In genomic region chr2:48493574-48493973, GRCm38 (mm10) we compare ENCODE assay signal across 10 mouse cellular contexts.
"Had no signal": no experiment of that assay in that cellular context is flagged by ENCODE, and none has a peak within 500 bp of the region (broad histone marks: within the 10 kb centered on the region; RNA-seq: fewer than 3 reads in every experiment).

No protein-coding gene starts in this region.

- ATAC-seq: liver, postnatal 0 days had no signal

- H3K4me3 ChIP-seq: intestine, embryonic 15.5 days; limb, embryonic 12.5 days; limb, embryonic 15.5 days had no signal

- H3K27me3 ChIP-seq: intestine, embryonic 15.5 days; limb, embryonic 15.5 days had no signal

- H3K36me3 ChIP-seq: intestine, embryonic 15.5 days; limb, embryonic 12.5 days; limb, embryonic 15.5 days had no signal

- H3K27ac ChIP-seq: intestine, embryonic 15.5 days; limb, embryonic 15.5 days; liver, embryonic 14.5 days had no signal

- H3K9ac ChIP-seq: intestine, embryonic 15.5 days; limb, embryonic 12.5 days; limb, embryonic 15.5 days; liver, embryonic 14.5 days; liver, postnatal 0 days had no signal

- H3K9me3 ChIP-seq: intestine, embryonic 15.5 days; limb, embryonic 12.5 days; limb, embryonic 15.5 days had no signal

- H3K4me2 ChIP-seq: intestine, embryonic 15.5 days; limb, embryonic 12.5 days; limb, embryonic 15.5 days; liver, embryonic 11.5 days; midbrain, embryonic 11.5 days had no signal

- DNase-seq: left cerebral cortex, postnatal 4 days; liver, postnatal 0 days; midbrain, embryonic 14.5 days; thymus, postnatal 25 days had no signal

- H3K4me1 ChIP-seq: limb, embryonic 15.5 days had no signal
